Mouse (Mus musculus): ENCODE results near the gene Col6a1. TPM values are rescaled to one million over a fixed set of nuclear protein-coding genes. Genes with fewer than 3 reads are reported as not detected.

Gene Col6a1
- polyA plus RNA-seq, 1 experiment from 2014 or later: 3.2 TPM

DNA sequence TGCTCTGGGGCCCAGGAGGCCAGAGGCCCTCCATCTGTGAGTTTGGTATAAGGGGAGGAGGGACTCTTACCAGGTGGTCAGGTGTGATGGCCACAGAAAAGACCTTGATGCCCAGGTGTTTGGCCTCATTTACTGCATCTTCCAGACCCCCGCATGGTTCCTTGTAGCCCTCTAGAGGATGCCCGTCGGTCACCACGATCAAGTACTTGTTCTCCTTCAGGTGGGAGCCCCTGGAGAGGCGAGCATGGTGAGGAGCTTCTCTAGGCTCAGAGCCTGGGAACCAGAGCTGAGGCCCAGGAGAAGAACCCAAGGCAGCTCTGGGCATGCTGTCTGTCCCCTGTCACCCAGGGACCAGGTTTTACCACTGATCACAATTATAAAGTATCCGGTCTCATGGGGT is 4.2 kb downstream of the Col6a1 start:
- no peak overlapping the region for H3K4me3 ChIP-seq
- no peaks in the 10 kb centered on the region for H3K9me3 ChIP-seq
- DNase-seq (ENCODE audit: extremely low spot score, low spot score): no peak
- no peaks in the 10 kb centered on the region for H3K36me3 ChIP-seq (replicated peaks)
- H3K27me3 ChIP-seq (ENCODE audit: poor library complexity, severe bottlenecking): 0 out of 2 replicates have a peak, but pooled peaks cover under 1% of the 10 kb centered on the region
- WGBS: 94% methylated on average over 6 of the region's 6 CpGs
- H3K27ac ChIP-seq: no peak overlapping the region
- H3K4me1 ChIP-seq: peaks cover 7% of the 10 kb centered on the region; the same call in 1 of the 2 replicates

DNA sequence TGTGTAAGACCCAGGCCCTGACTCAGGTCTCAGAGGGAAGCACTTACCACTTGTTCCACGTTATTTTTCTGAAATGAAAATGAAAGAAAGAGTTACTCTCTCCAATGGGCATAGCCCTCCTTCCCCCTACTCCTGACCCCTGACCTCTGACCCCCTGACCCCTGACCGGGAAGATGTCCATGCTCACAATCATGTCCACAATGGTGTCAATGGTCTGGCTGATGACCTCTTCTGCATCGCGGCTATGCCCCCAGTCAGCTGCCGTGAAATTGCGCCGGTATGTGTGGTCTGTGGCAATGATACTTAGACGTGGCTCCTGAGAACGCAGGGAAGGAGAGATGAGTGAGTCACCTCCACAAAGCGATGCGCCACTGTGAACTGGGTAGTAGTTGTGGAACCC is 4.8 kb downstream of the Col6a1 start:
- Histone ChIP-seq H3K4me3 (no peak overlapping the region), H3K4me1 (peaks cover 7% of the 10 kb centered on the region; the same call in 1 of the 2 replicates), H3K36me3 (replicated peaks) (no peaks in the 10 kb centered on the region), H3K9me3 (no peaks in the 10 kb centered on the region), H3K27ac (no peak overlapping the region), H3K27me3 (ENCODE audit: poor library complexity, severe bottlenecking) (no peaks in the 10 kb centered on the region)
- WGBS: 84% methylated on average over 11 of the region's 11 CpGs
- no peak for DNase-seq (ENCODE audit: extremely low spot score, low spot score)

DNA sequence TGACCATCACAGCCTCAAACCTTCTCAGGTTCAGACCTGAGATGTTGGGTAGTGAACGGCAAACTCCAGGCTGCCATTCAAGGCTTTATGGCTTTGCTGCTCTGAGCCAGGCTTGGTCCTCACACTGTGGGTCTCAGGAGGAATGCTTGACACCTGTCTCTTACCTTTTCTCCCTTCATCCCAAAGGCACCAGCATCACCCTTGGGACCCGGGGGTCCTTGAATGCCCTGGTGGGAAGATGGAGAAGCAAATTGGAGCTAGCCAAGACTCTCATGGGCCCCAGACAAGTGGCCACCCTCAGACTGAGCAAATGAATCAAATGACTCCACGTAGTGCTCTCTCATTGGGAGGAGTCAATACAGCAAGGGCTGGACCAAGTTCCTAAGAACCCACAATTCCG is 8.3 kb downstream of the Col6a1 start:
- 89% methylated on average over 4 of the region's 4 CpGs for WGBS

DNA sequence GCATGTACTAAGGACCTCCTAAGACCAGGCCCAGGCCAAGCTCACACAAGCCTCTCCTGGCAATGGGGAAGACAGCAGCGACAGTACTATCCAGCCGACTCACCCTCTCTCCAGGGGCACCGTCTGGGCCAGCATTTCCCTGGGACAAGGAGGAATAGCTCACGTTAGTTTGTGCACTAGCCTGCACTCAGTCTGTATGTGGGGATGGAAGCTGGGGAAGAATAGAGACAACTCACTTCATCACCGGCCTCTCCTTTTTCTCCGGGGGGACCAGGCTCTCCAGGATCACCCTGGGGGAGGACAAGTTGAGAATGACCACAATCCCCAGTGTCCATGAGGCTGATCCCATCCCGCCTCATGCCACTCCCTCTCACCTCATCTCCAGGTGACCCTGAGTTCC is 8.9 kb downstream of the Col6a1 start:
- DNase-seq (ENCODE audit: extremely low spot score, low spot score): no peak
- Histone ChIP-seq H3K9me3 (no peaks in the 10 kb centered on the region), H3K27ac (no peak overlapping the region), H3K36me3 (replicated peaks) (no peaks in the 10 kb centered on the region), H3K27me3 (ENCODE audit: poor library complexity, severe bottlenecking) (no peaks in the 10 kb centered on the region), H3K4me3 (no peak overlapping the region), H3K4me1 (no peaks in the 10 kb centered on the region)
- 93% methylated on average over 7 of the region's 7 CpGs for WGBS

More for the DNA sequence above, 8.3 kb downstream of the Col6a1 start:
- Histone ChIP-seq H3K4me3 (no peak overlapping the region), H3K36me3 (replicated peaks) (no peaks in the 10 kb centered on the region), H3K27me3 (ENCODE audit: poor library complexity, severe bottlenecking) (no peaks in the 10 kb centered on the region), H3K4me1 (no peaks in the 10 kb centered on the region), H3K9me3 (no peaks in the 10 kb centered on the region), H3K27ac (no peak overlapping the region)
- DNase-seq (ENCODE audit: extremely low spot score, low spot score): no peak

DNA sequence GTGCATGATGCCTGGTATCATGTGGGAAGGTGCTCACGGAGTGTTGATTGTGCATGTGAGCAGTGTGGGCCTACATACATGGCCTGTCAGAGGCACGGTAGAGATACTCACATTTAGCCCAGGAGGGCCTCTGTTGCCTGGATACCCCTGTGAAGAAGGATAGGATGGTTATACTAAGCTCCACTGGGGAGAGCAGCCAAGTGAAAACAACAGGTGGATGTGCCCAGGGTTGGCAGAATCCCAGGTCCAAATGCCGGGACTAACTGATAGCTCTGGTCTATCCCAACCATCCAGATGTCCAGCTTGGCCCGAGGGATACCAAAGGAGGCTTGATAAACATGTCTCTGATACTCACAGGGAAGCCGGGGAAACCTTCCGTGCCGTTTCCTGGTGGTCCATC is 11.7 kb downstream of the Col6a1 start:
- H3K4me3 ChIP-seq: no peak overlapping the region
- DNase-seq (ENCODE audit: extremely low spot score, low spot score): no peak
- H3K27me3 ChIP-seq (ENCODE audit: poor library complexity, severe bottlenecking): no peaks in the 10 kb centered on the region
- H3K4me1 ChIP-seq: no peaks in the 10 kb centered on the region
- no peak overlapping the region for H3K27ac ChIP-seq
- H3K9me3 ChIP-seq: no peaks in the 10 kb centered on the region
- H3K36me3 ChIP-seq (replicated peaks): no peaks in the 10 kb centered on the region
- 91% methylated on average over 7 of the region's 7 CpGs for WGBS

DNA sequence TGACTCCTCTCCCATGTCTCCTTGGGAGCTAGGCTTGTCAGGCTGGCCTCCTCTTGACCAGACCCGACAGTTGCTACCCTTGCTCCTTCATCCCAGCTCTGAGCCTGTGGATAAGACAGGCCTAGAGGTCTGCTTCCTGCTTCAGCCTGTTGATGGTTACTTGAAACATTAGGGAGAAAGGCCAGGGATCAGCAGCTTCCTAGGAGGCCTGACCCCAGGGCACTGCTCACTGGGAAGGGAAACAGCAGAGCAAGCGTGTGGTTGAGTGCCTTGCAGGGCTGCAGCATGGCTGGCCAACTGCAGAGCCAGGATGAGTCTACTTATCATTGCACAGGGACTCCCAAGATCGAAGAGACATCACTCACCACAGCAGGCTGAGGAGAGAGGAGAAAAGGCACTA is 13.5 kb downstream of the Col6a1 start:
- no peaks in the 10 kb centered on the region for H3K4me1 ChIP-seq
- H3K9me3 ChIP-seq: no peaks in the 10 kb centered on the region
- H3K27me3 ChIP-seq (ENCODE audit: poor library complexity, severe bottlenecking): no peaks in the 10 kb centered on the region
- no peak overlapping the region for H3K4me3 ChIP-seq
- H3K36me3 ChIP-seq (replicated peaks): no peaks in the 10 kb centered on the region
- H3K27ac ChIP-seq: no peak overlapping the region
- WGBS: 76% methylated on average over 3 of the region's 3 CpGs
- no peak for DNase-seq (ENCODE audit: extremely low spot score, low spot score)

DNA sequence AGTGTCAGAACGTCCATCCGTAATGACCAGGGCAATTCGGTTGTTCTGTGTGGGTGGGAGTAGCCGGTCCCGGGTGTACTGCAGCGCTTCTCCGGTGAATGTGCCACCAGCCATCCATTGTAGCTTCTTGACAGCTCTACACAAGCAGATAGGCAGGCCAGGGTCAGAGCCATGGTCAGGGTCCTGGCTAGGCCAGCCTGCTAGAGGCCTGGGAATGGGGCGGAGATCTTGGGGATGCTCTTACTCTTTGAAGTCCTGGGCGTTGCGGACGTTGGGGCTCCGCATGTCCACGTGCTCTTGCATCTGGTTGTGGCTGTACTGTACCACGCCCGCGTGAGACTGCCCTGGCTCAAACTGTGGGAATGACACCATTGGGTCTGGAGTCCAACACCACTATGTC is 14.6 kb downstream of the Col6a1 start:
- no peaks in the 10 kb centered on the region for H3K9me3 ChIP-seq
- no peak for DNase-seq (ENCODE audit: extremely low spot score, low spot score)
- no peaks in the 10 kb centered on the region for H3K36me3 ChIP-seq (replicated peaks)
- H3K4me1 ChIP-seq: no peaks in the 10 kb centered on the region
- H3K4me3 ChIP-seq: no peak overlapping the region
- WGBS: 94% methylated on average over 16 of the region's 16 CpGs
- no peaks in the 10 kb centered on the region for H3K27me3 ChIP-seq (ENCODE audit: poor library complexity, severe bottlenecking)
- H3K27ac ChIP-seq: no peak overlapping the region

DNA sequence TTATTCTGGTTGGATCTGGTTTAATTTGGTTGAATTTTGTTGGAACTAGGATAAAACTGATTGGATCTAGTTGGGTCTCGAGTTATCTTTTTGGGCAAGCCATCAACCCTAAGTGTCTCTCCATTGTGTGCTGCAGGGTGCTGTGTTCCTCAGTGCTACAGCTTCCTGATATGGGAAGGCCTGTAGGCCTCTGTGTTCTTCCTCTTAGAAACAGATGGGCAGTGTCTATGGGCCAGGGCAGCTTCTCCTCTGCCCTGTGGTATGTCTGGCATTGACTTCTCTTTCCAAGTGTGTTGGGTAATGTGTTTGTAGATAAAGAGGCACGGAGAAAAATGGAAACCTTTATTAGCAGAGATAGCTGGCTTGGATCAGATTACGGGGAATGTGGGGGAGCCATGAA is 17.5 kb downstream of the Col6a1 start:
- no peaks in the 10 kb centered on the region for H3K9me3 ChIP-seq
- H3K27ac ChIP-seq: no peak overlapping the region
- H3K4me3 ChIP-seq: no peak overlapping the region
- H3K4me1 ChIP-seq: no peaks in the 10 kb centered on the region
- H3K27me3 ChIP-seq (ENCODE audit: poor library complexity, severe bottlenecking): no peaks in the 10 kb centered on the region
- DNase-seq (ENCODE audit: extremely low spot score, low spot score): no peak
- no peaks in the 10 kb centered on the region for H3K36me3 ChIP-seq (replicated peaks)
- WGBS: 88% methylated on average over 3 of the region's 3 CpGs

DNA sequence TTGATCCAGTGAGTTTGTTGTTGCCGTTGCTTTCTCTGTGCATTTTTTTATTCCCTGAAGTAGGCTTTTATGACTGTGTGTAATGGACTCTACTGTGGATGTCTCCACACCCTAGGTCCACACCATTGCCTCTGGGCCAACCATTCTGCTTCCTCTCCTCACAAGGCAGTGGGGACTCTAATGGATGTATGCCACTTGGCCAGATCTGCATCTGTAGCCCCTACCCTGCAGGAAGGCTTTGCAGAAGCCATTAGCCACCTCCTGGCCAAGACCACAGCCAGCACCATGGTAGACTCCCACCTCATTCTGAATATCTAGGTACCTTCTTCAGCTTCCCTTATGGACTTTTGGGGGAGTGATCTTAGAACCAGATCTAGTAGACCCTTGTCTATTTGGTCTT is 18.4 kb downstream of the Col6a1 start:
- Histone ChIP-seq H3K4me1 (no peaks in the 10 kb centered on the region), H3K27ac (no peak overlapping the region), H3K9me3 (no peaks in the 10 kb centered on the region), H3K36me3 (replicated peaks) (no peaks in the 10 kb centered on the region), H3K4me3 (no peak overlapping the region), H3K27me3 (ENCODE audit: poor library complexity, severe bottlenecking) (no peaks in the 10 kb centered on the region)
- WGBS: 95% methylated on average over 1 of the region's 1 CpGs
- no peak for DNase-seq (ENCODE audit: extremely low spot score, low spot score)

DNA sequence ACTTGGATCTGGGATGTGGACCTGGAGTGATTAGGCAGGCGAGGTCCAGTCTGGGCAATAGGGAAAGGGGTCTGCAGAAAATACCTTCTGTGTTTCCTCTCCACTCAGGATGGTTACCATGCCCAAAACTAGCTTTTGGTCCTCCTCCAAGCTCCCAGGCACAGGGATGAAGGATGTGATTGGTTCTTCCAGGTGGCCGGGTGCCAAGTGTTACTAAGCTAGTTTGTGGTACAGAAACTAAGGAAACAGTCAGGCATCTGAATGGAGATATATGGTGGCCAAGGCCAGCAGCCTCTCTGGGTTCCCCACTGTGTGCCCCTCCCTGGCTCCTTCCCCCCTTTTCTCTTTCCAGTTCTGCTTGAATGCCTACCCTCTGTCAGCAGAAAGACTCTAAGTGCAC is 19.0 kb downstream of the Col6a1 start:
- DNase-seq (ENCODE audit: extremely low spot score, low spot score): no peak
- no peaks in the 10 kb centered on the region for H3K4me1 ChIP-seq
- no peaks in the 10 kb centered on the region for H3K27me3 ChIP-seq (ENCODE audit: poor library complexity, severe bottlenecking)
- no peak overlapping the region for H3K27ac ChIP-seq
- WGBS: 76% methylated on average over 2 of the region's 2 CpGs
- H3K9me3 ChIP-seq: no peaks in the 10 kb centered on the region
- no peaks in the 10 kb centered on the region for H3K36me3 ChIP-seq (replicated peaks)
- H3K4me3 ChIP-seq: no peak overlapping the region

DNA sequence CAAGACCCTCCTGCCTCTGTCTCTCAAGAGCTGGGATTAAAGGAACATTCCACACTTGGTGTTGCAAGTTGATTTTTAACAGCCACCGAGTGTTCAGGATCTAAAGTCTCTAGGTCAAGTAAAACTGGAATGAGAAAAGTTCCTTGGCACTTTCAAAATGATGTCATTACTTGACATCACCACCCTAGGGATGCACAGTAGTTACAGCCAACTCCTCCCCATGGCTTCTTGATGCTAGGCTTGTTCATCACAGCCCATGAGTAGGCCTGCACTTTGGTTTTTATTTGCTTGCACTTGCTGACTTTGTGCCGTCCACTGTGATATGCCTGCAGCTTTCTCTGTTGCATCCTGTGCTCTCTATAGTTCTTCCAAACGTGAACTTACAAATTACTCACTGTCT is 21.6 kb downstream of the Col6a1 start:
- WGBS: 83% methylated on average over 3 of the region's 3 CpGs

DNA sequence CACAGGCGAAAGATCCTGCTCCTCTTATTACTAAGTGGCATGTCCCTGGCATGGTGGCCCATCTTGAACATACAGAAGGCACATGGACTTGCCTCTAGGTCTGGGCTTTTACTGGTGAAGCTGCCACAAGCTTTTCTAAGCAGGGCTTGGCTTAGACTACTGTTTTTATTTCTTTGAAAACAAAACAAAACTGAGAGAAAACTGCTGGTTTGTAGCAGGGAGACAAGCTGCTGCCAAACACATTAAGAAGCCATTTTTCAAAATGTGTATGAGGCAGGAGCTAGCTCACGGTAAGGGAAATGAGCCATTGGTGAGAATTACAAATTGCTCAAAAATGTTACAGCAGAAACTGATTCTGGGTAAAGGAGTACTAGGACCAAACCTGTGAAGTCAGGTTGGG is 24.5 kb downstream of the Col6a1 start:
- H3K36me3 ChIP-seq (replicated peaks): no peaks in the 10 kb centered on the region
- no peak for DNase-seq (ENCODE audit: extremely low spot score, low spot score)
- H3K4me1 ChIP-seq: no peaks in the 10 kb centered on the region
- WGBS: 94% methylated on average over 2 of the region's 2 CpGs
- no peak overlapping the region for H3K27ac ChIP-seq
- no peaks in the 10 kb centered on the region for H3K27me3 ChIP-seq (ENCODE audit: poor library complexity, severe bottlenecking)
- no peak overlapping the region for H3K4me3 ChIP-seq
- H3K9me3 ChIP-seq: no peaks in the 10 kb centered on the region

More for the DNA sequence above, 21.6 kb downstream of the Col6a1 start:
- Histone ChIP-seq H3K4me3 (no peak overlapping the region), H3K4me1 (no peaks in the 10 kb centered on the region), H3K27ac (no peak overlapping the region), H3K27me3 (ENCODE audit: poor library complexity, severe bottlenecking) (no peaks in the 10 kb centered on the region), H3K36me3 (replicated peaks) (no peaks in the 10 kb centered on the region), H3K9me3 (no peaks in the 10 kb centered on the region)
- DNase-seq (ENCODE audit: extremely low spot score, low spot score): no peak

DNA sequence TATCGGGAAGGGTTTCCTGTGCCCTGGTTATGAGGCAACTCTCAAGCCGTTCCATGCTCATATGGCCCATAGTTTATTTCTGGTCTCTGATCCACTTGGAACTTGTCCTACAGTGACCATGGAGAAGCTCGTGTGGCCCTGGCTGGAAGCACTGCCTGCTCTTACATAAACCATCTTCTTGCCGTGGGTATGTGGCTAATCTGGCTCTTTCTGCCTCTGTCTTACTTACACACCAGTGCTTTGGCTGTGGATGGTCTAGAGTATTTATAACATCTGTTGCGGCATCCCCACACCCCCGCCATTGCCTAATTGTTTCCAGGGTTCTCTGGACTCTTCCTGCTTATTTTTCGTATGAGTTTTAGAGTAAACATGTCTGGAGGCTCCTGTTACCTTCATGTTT is 26.2 kb downstream of the Col6a1 start:
- 85% methylated on average over 7 of the region's 7 CpGs for WGBS
- Histone ChIP-seq H3K36me3 (replicated peaks) (no peaks in the 10 kb centered on the region), H3K27me3 (ENCODE audit: poor library complexity, severe bottlenecking) (no peaks in the 10 kb centered on the region), H3K4me3 (no peak overlapping the region), H3K9me3 (no peaks in the 10 kb centered on the region), H3K4me1 (no peaks in the 10 kb centered on the region), H3K27ac (no peak overlapping the region)
- no peak for DNase-seq (ENCODE audit: extremely low spot score, low spot score)

DNA sequence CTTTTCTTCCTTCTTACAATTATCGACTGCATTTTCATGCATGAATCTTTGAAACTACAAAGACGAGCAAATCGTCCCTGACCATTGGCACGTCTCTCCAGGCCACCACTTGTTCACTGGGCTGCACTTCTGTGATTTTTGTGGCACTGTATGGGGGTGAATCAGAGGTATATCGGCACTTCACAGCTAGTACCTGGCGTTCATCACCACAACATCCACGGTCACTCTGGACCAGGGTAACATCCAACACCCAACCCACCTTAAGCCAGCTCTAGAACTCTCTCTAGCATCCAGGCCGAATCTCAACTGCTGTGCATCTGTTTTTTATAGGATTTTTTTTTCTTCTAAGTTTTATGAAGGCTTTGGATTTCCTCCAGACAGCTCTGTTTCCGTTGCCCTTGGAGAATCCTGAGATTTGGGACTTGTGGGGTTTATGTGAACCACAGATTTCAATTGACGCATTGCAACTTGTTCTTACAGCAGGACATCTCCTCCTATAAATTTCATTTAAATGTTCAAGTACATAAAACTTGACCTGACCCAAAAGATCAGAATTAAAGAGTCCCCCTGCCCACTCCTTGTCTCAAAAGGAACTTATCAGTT is 30.6 kb downstream of the Col6a1 start:
- H3K9me3 ChIP-seq: no peaks in the 10 kb centered on the region
- H3K4me3 ChIP-seq: no peak overlapping the region
- no peak for DNase-seq (ENCODE audit: extremely low spot score, low spot score)
- no peak overlapping the region for H3K27ac ChIP-seq
- H3K27me3 ChIP-seq (ENCODE audit: poor library complexity, severe bottlenecking): no peaks in the 10 kb centered on the region
- H3K4me1 ChIP-seq: no peaks in the 10 kb centered on the region
- WGBS: 91% methylated on average over 10 of the region's 10 CpGs
- no peaks in the 10 kb centered on the region for H3K36me3 ChIP-seq (replicated peaks)
